Mouse (Mus musculus): ENCODE results near the gene Ano1. TPM values are rescaled to one million over a fixed set of nuclear protein-coding genes. Genes with fewer than 3 reads are reported as not detected.
A peak's percentile ranks its signal among the peaks of the same experiment; 100 is the strongest.

Ano1 gene
- polyA plus RNA-seq, 1 experiment from 2014 or later = 7.3 TPM

DNA sequence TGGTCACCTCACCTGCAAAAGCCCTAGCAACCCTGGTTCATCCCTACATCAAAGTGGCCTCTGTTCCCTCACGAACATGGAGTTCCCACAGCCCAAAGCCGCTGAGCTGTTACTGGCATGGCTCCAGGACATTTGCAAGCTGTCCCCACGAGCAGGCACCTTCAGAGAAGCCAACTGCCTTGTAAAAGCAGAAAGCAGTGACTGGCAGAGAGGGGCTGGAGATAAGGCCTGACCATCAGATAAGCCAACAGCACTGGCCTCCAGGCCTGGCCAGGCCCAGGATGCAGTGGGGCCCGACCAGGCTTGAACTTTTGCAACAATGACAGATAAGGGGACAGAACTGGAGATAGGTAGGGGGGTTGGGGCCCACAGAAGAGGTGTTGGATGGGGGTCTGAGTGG, 36.9 kb upstream of the Ano1 start:
- Histone ChIP-seq H3K27me3 (ENCODE audit: control insufficient read depth, insufficient read depth, low read length) (peaks cover 30% of the 10 kb centered on the region), H3K9me3 (ENCODE audit: control insufficient read depth, low read length) (no peaks in the 10 kb centered on the region), H3K36me3 (ENCODE audit: control insufficient read depth, insufficient read depth, low read length) (no peaks in the 10 kb centered on the region), H3K27ac (replicated peaks in 1 of 2; ENCODE audit: control insufficient read depth in 1 of 2, insufficient read depth in 1 of 2, low read depth in 2 of 2, low read length in 2 of 2) (0 out of 4 replicates have a peak overlapping the region, but pooled peaks of 1 of the 2 experiments have one; percentile 14), H3K4me3 (ENCODE audit: control insufficient read depth in 1 of 2, insufficient read depth in 1 of 2, low read depth in 1 of 2, low read length in 2 of 2) (no peak overlapping the region), H3K9ac (ENCODE audit: low read length) (no peak overlapping the region), H3K4me1 (ENCODE audit: control insufficient read depth in 2 of 2, insufficient read depth in 2 of 2, low read length in 2 of 2) (peaks cover 22 to 27% of the 10 kb centered on the region in 2 experiments), H3K4me2 (ENCODE audit: low read length) (no peak overlapping the region)
- peak; percentile 49; the same call in 1 of the 2 replicates for ATAC-seq (ENCODE audit: insufficient number of reproducible peaks, insufficient read depth, low FRiP score, low read depth)
- 1% methylated on average over 4 of the region's 4 CpGs for WGBS

DNA sequence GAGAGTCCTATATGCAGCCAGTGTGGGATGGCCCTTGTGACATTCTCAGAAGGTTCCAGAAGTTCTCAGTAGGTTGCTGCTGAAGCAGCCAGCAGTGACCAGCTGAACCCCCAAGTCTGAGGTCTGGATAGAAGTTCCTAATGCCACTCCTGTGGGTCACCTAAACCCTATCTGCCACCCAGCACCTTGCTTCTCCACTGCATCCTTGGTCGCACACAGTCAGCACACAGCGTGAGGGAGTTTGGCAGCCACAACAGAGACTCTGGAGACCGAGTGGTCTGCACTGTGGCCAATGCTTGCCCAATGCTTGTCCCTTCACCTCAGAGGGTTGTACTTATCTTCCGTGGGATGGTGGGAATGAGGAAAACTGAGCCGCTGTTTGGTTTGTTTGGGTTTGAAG, 35.7 kb upstream of the Ano1 start:
- no peaks in the 10 kb centered on the region for H3K9me3 ChIP-seq (ENCODE audit: control insufficient read depth, low read length)
- ATAC-seq (ENCODE audit: insufficient number of reproducible peaks, insufficient read depth, low FRiP score, low read depth) = no peak
- WGBS = 81% methylated on average over 5 of the region's 5 CpGs
- no peak overlapping the region for H3K4me2 ChIP-seq (ENCODE audit: low read length)
- no peak overlapping the region for H3K27ac ChIP-seq (replicated peaks in 1 of 2; ENCODE audit: control insufficient read depth in 1 of 2, insufficient read depth in 1 of 2, low read depth in 2 of 2, low read length in 2 of 2)
- H3K36me3 ChIP-seq (ENCODE audit: control insufficient read depth, insufficient read depth, low read length) = no peaks in the 10 kb centered on the region
- peaks cover 33% of the 10 kb centered on the region for H3K27me3 ChIP-seq (ENCODE audit: control insufficient read depth, insufficient read depth, low read length)
- no peak overlapping the region for H3K9ac ChIP-seq (ENCODE audit: low read length)
- H3K4me1 ChIP-seq (ENCODE audit: control insufficient read depth in 2 of 2, insufficient read depth in 2 of 2, low read length in 2 of 2) = peaks cover 22 to 27% of the 10 kb centered on the region in 2 experiments
- H3K4me3 ChIP-seq (ENCODE audit: control insufficient read depth in 1 of 2, insufficient read depth in 1 of 2, low read depth in 1 of 2, low read length in 2 of 2) = no peak overlapping the region

DNA sequence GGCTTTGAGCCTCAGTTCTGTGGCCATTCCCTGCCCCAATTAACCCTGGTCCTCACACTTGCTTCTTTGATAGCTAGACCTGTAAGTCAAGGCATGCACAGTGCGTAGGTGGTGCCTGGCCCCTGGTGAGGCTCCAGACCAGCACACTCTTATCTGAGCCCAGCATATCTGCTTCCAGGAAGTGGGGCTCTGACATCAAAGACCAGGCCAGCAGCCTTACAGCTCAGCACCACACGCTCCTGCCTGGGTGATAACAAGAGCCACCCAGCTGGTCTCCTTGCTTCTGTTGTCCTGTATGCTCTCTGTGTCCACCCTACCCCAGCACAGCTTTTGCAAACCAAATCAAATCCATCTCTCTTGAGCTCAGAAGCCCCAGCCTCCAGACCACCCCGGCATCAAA, 34.8 kb upstream of the Ano1 start:
- no peak overlapping the region for H3K9ac ChIP-seq (ENCODE audit: low read length)
- H3K27me3 ChIP-seq (ENCODE audit: control insufficient read depth, insufficient read depth, low read length) = peaks cover 39% of the 10 kb centered on the region
- no peak for ATAC-seq (ENCODE audit: insufficient number of reproducible peaks, insufficient read depth, low FRiP score, low read depth)
- no peaks in the 10 kb centered on the region for H3K9me3 ChIP-seq (ENCODE audit: control insufficient read depth, low read length)
- peaks cover 22 to 27% of the 10 kb centered on the region in 2 experiments for H3K4me1 ChIP-seq (ENCODE audit: control insufficient read depth in 2 of 2, insufficient read depth in 2 of 2, low read length in 2 of 2)
- H3K27ac ChIP-seq (replicated peaks in 1 of 2; ENCODE audit: control insufficient read depth in 1 of 2, insufficient read depth in 1 of 2, low read depth in 2 of 2, low read length in 2 of 2) = no peak overlapping the region
- H3K4me2 ChIP-seq (ENCODE audit: low read length) = peak overlapping the region; percentile 13; the same call in 1 of the 2 replicates
- H3K4me3 ChIP-seq (ENCODE audit: control insufficient read depth in 1 of 2, insufficient read depth in 1 of 2, low read depth in 1 of 2, low read length in 2 of 2) = no peak overlapping the region
- WGBS = 10% methylated on average over 3 of the region's 3 CpGs
- no peaks in the 10 kb centered on the region for H3K36me3 ChIP-seq (ENCODE audit: control insufficient read depth, insufficient read depth, low read length)

DNA sequence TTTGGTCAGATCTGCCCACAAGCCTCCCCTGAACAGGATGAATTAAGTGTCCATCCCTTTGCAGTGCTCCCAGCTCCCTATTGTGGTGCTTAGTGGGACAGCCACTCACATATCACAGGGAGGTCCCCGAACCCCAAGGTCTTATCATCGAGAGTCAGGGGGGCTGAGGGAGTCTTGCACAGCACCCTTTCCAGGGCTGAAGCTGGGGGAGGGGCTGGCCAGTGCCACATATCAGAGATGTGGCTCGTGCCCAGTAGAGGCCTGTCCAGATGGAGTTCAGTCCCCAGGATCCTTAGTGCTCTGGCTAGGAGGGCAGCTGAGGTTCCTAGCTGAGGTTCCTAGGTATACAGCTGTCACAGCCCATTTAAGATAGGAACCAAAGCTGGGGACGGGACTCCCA, 32.4 kb upstream of the Ano1 start:
- Histone ChIP-seq H3K4me2 (ENCODE audit: low read length) (no peak overlapping the region), H3K27ac (replicated peaks in 1 of 2; ENCODE audit: control insufficient read depth in 1 of 2, insufficient read depth in 1 of 2, low read depth in 2 of 2, low read length in 2 of 2) (no peak overlapping the region), H3K4me1 (ENCODE audit: control insufficient read depth in 2 of 2, insufficient read depth in 2 of 2, low read length in 2 of 2) (peaks cover 20% of the 10 kb centered on the region in 2 experiments), H3K27me3 (ENCODE audit: control insufficient read depth, insufficient read depth, low read length) (peaks cover 52% of the 10 kb centered on the region), H3K36me3 (ENCODE audit: control insufficient read depth, insufficient read depth, low read length) (no peaks in the 10 kb centered on the region), H3K9me3 (ENCODE audit: control insufficient read depth, low read length) (no peaks in the 10 kb centered on the region), H3K9ac (ENCODE audit: low read length) (no peak overlapping the region), H3K4me3 (ENCODE audit: control insufficient read depth in 1 of 2, insufficient read depth in 1 of 2, low read depth in 1 of 2, low read length in 2 of 2) (no peak overlapping the region)
- no peak for ATAC-seq (ENCODE audit: insufficient number of reproducible peaks, insufficient read depth, low FRiP score, low read depth)
- 63% methylated on average over 4 of the region's 4 CpGs for WGBS

DNA sequence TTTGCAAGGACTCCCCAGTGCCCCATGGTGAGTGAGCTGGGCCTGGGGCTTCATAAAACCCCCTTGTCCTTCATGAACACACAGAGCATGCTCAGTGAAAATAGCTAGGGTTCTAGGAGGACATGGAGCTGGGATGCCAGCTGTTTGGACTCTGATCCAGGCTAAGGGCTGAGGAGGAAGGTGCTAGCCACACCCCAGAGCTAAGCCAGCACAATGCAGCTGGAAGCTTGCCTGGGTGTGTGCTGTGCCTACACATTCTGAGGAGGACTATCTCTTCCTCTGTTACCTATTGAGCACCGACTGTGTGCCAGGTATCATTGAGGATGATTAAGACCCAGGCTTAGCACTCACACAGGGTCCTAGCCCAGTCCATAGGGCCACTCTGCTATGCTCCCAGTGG, 30.6 kb upstream of the Ano1 start:
- ATAC-seq (ENCODE audit: insufficient number of reproducible peaks, insufficient read depth, low FRiP score, low read depth) = no peak
- Histone ChIP-seq H3K9ac (ENCODE audit: low read length) (no peak overlapping the region), H3K4me2 (ENCODE audit: low read length) (no peak overlapping the region), H3K4me1 (ENCODE audit: control insufficient read depth in 2 of 2, insufficient read depth in 2 of 2, low read length in 2 of 2) (peaks cover 8% of the 10 kb centered on the region in 2 experiments; a peak in 3 of 4 replicates), H3K36me3 (ENCODE audit: control insufficient read depth, insufficient read depth, low read length) (no peaks in the 10 kb centered on the region), H3K9me3 (ENCODE audit: control insufficient read depth, low read length) (no peaks in the 10 kb centered on the region), H3K27me3 (ENCODE audit: control insufficient read depth, insufficient read depth, low read length) (peaks cover 55% of the 10 kb centered on the region), H3K27ac (replicated peaks in 1 of 2; ENCODE audit: control insufficient read depth in 1 of 2, insufficient read depth in 1 of 2, low read depth in 2 of 2, low read length in 2 of 2) (no peak overlapping the region), H3K4me3 (ENCODE audit: control insufficient read depth in 1 of 2, insufficient read depth in 1 of 2, low read depth in 1 of 2, low read length in 2 of 2) (no peak overlapping the region)
- 59% methylated on average over 1 of the region's 1 CpGs for WGBS

DNA sequence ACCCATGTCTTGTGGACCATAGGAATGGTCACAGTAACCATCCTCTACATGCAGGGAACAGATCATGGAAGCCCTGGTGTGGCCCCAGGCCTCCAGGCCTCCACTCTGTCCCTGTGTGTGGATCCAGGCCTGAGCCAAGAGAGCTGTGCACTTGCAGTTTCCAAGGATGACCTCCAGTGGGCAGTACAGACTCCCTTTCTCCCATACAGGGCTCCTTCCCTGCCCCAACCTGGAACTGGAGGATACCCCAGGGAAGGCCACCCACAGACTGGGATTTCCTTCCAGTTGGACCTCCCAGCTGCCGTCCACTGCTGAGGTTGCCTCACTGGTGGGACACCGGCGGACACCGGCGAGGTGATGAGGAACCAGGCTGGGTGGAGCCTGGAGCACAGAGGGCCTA, 29.6 kb upstream of the Ano1 start:
- no peak for ATAC-seq (ENCODE audit: insufficient number of reproducible peaks, insufficient read depth, low FRiP score, low read depth)
- H3K4me3 ChIP-seq (ENCODE audit: control insufficient read depth in 1 of 2, insufficient read depth in 1 of 2, low read depth in 1 of 2, low read length in 2 of 2) = no peak overlapping the region
- peaks cover 2% of the 10 kb centered on the region in 2 experiments; a peak in 3 of 4 replicates for H3K4me1 ChIP-seq (ENCODE audit: control insufficient read depth in 2 of 2, insufficient read depth in 2 of 2, low read length in 2 of 2)
- WGBS = 65% methylated on average over 5 of the region's 5 CpGs
- no peak overlapping the region for H3K9ac ChIP-seq (ENCODE audit: low read length)
- H3K9me3 ChIP-seq (ENCODE audit: control insufficient read depth, low read length) = no peaks in the 10 kb centered on the region
- H3K4me2 ChIP-seq (ENCODE audit: low read length) = no peak overlapping the region
- H3K36me3 ChIP-seq (ENCODE audit: control insufficient read depth, insufficient read depth, low read length) = no peaks in the 10 kb centered on the region
- no peak overlapping the region for H3K27ac ChIP-seq (replicated peaks in 1 of 2; ENCODE audit: control insufficient read depth in 1 of 2, insufficient read depth in 1 of 2, low read depth in 2 of 2, low read length in 2 of 2)
- peaks cover 57% of the 10 kb centered on the region for H3K27me3 ChIP-seq (ENCODE audit: control insufficient read depth, insufficient read depth, low read length)

DNA sequence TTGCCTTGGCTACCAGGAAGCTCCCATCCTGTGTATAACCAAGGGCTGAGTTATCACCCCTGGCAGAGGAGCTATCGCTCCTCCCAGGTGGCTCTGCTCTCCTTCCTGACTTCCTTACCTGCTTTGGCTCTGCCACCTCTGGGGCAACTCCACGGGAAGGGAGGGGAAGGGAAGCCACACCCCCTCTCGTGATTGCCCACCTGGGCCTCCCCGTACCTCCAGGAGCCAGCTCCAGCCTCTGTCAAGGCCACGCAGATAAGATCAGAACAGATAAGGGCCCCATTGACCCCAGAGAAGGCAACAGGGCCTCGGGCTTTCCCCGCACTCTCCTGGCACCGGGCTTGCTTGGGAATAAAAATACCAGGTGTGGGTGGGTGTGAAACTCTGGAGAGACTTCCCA, 28.4 kb upstream of the Ano1 start:
- WGBS = 51% methylated on average over 8 of the region's 8 CpGs

DNA sequence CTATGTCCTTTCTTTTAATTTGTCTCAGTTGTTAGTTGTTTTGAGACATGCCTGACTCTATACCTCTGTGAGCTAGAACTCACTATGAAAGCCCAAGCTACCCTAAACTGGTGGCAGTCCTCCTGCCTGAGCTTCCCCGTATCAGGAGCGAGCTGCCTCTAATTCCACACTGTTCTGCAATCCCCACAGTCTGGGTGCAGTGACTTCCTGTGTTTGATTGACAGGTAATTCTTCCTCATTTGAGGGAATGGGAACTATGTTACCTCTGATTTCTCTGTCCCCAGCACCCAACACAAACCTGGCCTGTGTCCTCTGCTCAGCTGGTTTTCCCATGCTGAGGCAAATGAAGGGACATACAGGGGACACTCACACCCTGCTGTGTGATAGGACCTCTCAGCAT, 27.9 kb upstream of the Ano1 start:
- Histone ChIP-seq H3K4me2 (ENCODE audit: low read length) (no peak overlapping the region), H3K9ac (ENCODE audit: low read length) (no peak overlapping the region), H3K4me1 (ENCODE audit: control insufficient read depth in 2 of 2, insufficient read depth in 2 of 2, low read length in 2 of 2) (no peaks in the 10 kb centered on the region), H3K9me3 (ENCODE audit: control insufficient read depth, low read length) (no peaks in the 10 kb centered on the region), H3K27ac (replicated peaks in 1 of 2; ENCODE audit: control insufficient read depth in 1 of 2, insufficient read depth in 1 of 2, low read depth in 2 of 2, low read length in 2 of 2) (no peak overlapping the region), H3K4me3 (ENCODE audit: control insufficient read depth in 1 of 2, insufficient read depth in 1 of 2, low read depth in 1 of 2, low read length in 2 of 2) (no peak overlapping the region), H3K27me3 (ENCODE audit: control insufficient read depth, insufficient read depth, low read length) (peaks cover 53% of the 10 kb centered on the region), H3K36me3 (ENCODE audit: control insufficient read depth, insufficient read depth, low read length) (no peaks in the 10 kb centered on the region)
- WGBS = 58% methylated on average over 2 of the region's 2 CpGs
- ATAC-seq (ENCODE audit: insufficient number of reproducible peaks, insufficient read depth, low FRiP score, low read depth) = no peak

More for the DNA sequence above, 28.4 kb upstream of the Ano1 start:
- H3K4me2 ChIP-seq (ENCODE audit: low read length) = no peak overlapping the region
- no peaks in the 10 kb centered on the region for H3K36me3 ChIP-seq (ENCODE audit: control insufficient read depth, insufficient read depth, low read length)
- no peak for ATAC-seq (ENCODE audit: insufficient number of reproducible peaks, insufficient read depth, low FRiP score, low read depth)
- H3K4me1 ChIP-seq (ENCODE audit: control insufficient read depth in 2 of 2, insufficient read depth in 2 of 2, low read length in 2 of 2) = no peaks in the 10 kb centered on the region
- no peak overlapping the region for H3K9ac ChIP-seq (ENCODE audit: low read length)
- H3K9me3 ChIP-seq (ENCODE audit: control insufficient read depth, low read length) = no peaks in the 10 kb centered on the region
- H3K27me3 ChIP-seq (ENCODE audit: control insufficient read depth, insufficient read depth, low read length) = peaks cover 54% of the 10 kb centered on the region
- no peak overlapping the region for H3K4me3 ChIP-seq (ENCODE audit: control insufficient read depth in 1 of 2, insufficient read depth in 1 of 2, low read depth in 1 of 2, low read length in 2 of 2)
- H3K27ac ChIP-seq (replicated peaks in 1 of 2; ENCODE audit: control insufficient read depth in 1 of 2, insufficient read depth in 1 of 2, low read depth in 2 of 2, low read length in 2 of 2) = no peak overlapping the region

Data from heart, embryonic 14.5 days (tissue).